Mouse (Mus musculus) megakaryocyte, embryonic 14.5 days (primary cell): Measurements from ENCODE around the gene Kpna1. TPM values are rescaled to one million over a fixed set of nuclear protein-coding genes. Genes with fewer than 3 reads are reported as not detected.
"Not testable (repeated sequence)": the region's sequence is repeated elsewhere in the genome, so short reads cannot be mapped to it uniquely, and the experiment has no call there.

ENCODE experiments used
- H3K27me3 ChIP-seq: replicated peaks from 2 replicates; pipeline ENCODE3; 2012; ENCODE audit warnings: inconsistent platforms
- H3K36me3 ChIP-seq: replicated peaks from 2 replicates; pipeline ENCODE3; 2012; ENCODE audit warnings: low read length, inconsistent platforms, mixed read lengths
- H3K4me1 ChIP-seq: 2 replicates; pipeline ENCODE4 v1.6.1; 2012; ENCODE audit warnings: inconsistent platforms
- H3K4me3 ChIP-seq: replicated peaks from 2 replicates; pipeline ENCODE3; 2012; ENCODE audit warnings: moderate library complexity, mild to moderate bottlenecking, inconsistent platforms
- H3K9me3 ChIP-seq: 2 replicates; pipeline ENCODE4 v1.6.1; 2012; ENCODE audit warnings: inconsistent platforms
- FLI1 ChIP-seq: IDR thresholded peaks from 2 replicates; pipeline ENCODE4 v1.6.1; 2012; ENCODE audit warnings: low read length, inconsistent platforms, mixed read lengths
- GATA1 ChIP-seq: IDR thresholded peaks from 3 replicates; pipeline ENCODE4 v1.6.1; 2012; ENCODE audit warnings: mixed read lengths, low read length, inconsistent platforms, borderline replicate concordance
- polyA plus RNA-seq: library from polyadenylated mRNA; stranded (reverse); fragments of >175 nt; gene quantifications from 2 replicates; pipeline ENCODE4 v1.2.3, GENCODE M21; 2012; ENCODE audit warnings: low replicate concordance; ENCODE audit not compliant: insufficient read depth

The Kpna1 gene
- polyA plus RNA-seq, 1 experiment = 13.3 TPM

- no peaks in the 10 kb centered on the region for H3K9me3 ChIP-seq
- H3K4me1 ChIP-seq = peaks cover 44% of the 10 kb centered on the region
- no peaks in the 10 kb centered on the region for H3K27me3 ChIP-seq
- H3K4me3 ChIP-seq = no peak overlapping the region
- TF ChIP-seq GATA1 (no peak), FLI1 (no peak)
- peaks cover 62% of the 10 kb centered on the region for H3K36me3 ChIP-seq
Observed at GRCm38 (mm10) chr16:36043073-36043472, 64.5 kb downstream of the Kpna1 start.

GRCm38 (mm10) chr16:36043964-36044363, 65.4 kb downstream of the Kpna1 start:
- peaks cover 68% of the 10 kb centered on the region for H3K36me3 ChIP-seq
- no peaks in the 10 kb centered on the region for H3K9me3 ChIP-seq
- peak overlapping the region; percentile 29 for H3K4me3 ChIP-seq
- H3K27me3 ChIP-seq = no peaks in the 10 kb centered on the region
- no peak for TF ChIP-seq FLI1
- TF ChIP-seq GATA1 = no peak
- peaks cover 44% of the 10 kb centered on the region for H3K4me1 ChIP-seq

GRCm38 (mm10) chr16:36047538-36047937, 69.0 kb downstream of the Kpna1 start:
- Histone ChIP-seq H3K4me3 (no peak overlapping the region), H3K36me3 (peaks cover 97% of the 10 kb centered on the region), H3K9me3 (no peaks in the 10 kb centered on the region), H3K27me3 (no peaks in the 10 kb centered on the region), H3K4me1 (peaks cover 35% of the 10 kb centered on the region)
- TF ChIP-seq GATA1 (no peak), FLI1 (no peak)

- Histone ChIP-seq H3K27me3 (no peaks in the 10 kb centered on the region), H3K36me3 (peaks cover 91% of the 10 kb centered on the region), H3K4me1 (peaks cover 51% of the 10 kb centered on the region), H3K4me3 (peak overlapping the region; percentile 1), H3K9me3 (no peaks in the 10 kb centered on the region)
- TF ChIP-seq GATA1 (no peak), FLI1 (no peak)
Observed at GRCm38 (mm10) chr16:36051491-36051890, 72.9 kb downstream of the Kpna1 start.

GRCm38 (mm10) chr16:36053524-36054275, 75.2 kb downstream of the Kpna1 start:
- H3K27me3 ChIP-seq = no peaks in the 10 kb centered on the region
- no peak overlapping the region for H3K4me3 ChIP-seq
- H3K4me1 ChIP-seq = peaks cover 65% of the 10 kb centered on the region
- H3K9me3 ChIP-seq = no peaks in the 10 kb centered on the region
- TF ChIP-seq GATA1 = no peak
- TF ChIP-seq FLI1 = no peak
- H3K36me3 ChIP-seq = peaks cover 85% of the 10 kb centered on the region

GRCm38 (mm10) chr16:36054920-36055319, 76.4 kb downstream of the Kpna1 start:
- peaks cover 73% of the 10 kb centered on the region for H3K4me1 ChIP-seq
- TF ChIP-seq FLI1 (no peak), GATA1 (no peak)
- no peak overlapping the region for H3K4me3 ChIP-seq
- no peaks in the 10 kb centered on the region for H3K27me3 ChIP-seq
- H3K9me3 ChIP-seq = no peaks in the 10 kb centered on the region
- H3K36me3 ChIP-seq = peaks cover 84% of the 10 kb centered on the region

GRCm38 (mm10) chr16:36056416-36056815, 77.9 kb downstream of the Kpna1 start:
- Histone ChIP-seq H3K4me1 (peaks cover 78% of the 10 kb centered on the region), H3K27me3 (no peaks in the 10 kb centered on the region), H3K36me3 (peaks cover 87% of the 10 kb centered on the region), H3K9me3 (no peaks in the 10 kb centered on the region), H3K4me3 (peak overlapping the region; percentile 6)
- no peak for TF ChIP-seq GATA1
- no peak for TF ChIP-seq FLI1

- H3K27me3 ChIP-seq = no peaks in the 10 kb centered on the region
- no peak overlapping the region for H3K4me3 ChIP-seq
- no peak for TF ChIP-seq FLI1
- TF ChIP-seq GATA1 = no peak
- no peaks in the 10 kb centered on the region for H3K9me3 ChIP-seq
- peaks cover 77% of the 10 kb centered on the region for H3K4me1 ChIP-seq
- peaks cover 79% of the 10 kb centered on the region for H3K36me3 ChIP-seq
Observed at GRCm38 (mm10) chr16:36057933-36058475, 79.5 kb downstream of the Kpna1 start.

- not testable (repeated sequence) for H3K27me3 ChIP-seq, H3K9me3 ChIP-seq, H3K4me3 ChIP-seq
- Histone ChIP-seq H3K36me3 (peaks cover 72% of the 10 kb centered on the region), H3K4me1 (peaks cover 79% of the 10 kb centered on the region)
Observed at GRCm38 (mm10) chr16:36062534-36062933, 84.0 kb downstream of the Kpna1 start.

- H3K36me3 ChIP-seq = peaks cover 67% of the 10 kb centered on the region
- peaks cover 82% of the 10 kb centered on the region for H3K4me1 ChIP-seq
- H3K27me3 ChIP-seq = no peaks in the 10 kb centered on the region
- no peak for TF ChIP-seq FLI1
- no peak for TF ChIP-seq GATA1
- no peak overlapping the region for H3K4me3 ChIP-seq
- no peaks in the 10 kb centered on the region for H3K9me3 ChIP-seq
Observed at GRCm38 (mm10) chr16:36063315-36063714, 84.8 kb downstream of the Kpna1 start.

GRCm38 (mm10) chr16:36064904-36065303, 86.4 kb downstream of the Kpna1 start:
- Histone ChIP-seq H3K4me3 (no peak overlapping the region), H3K27me3 (no peaks in the 10 kb centered on the region), H3K4me1 (peaks cover 87% of the 10 kb centered on the region), H3K36me3 (peaks cover 68% of the 10 kb centered on the region), H3K9me3 (no peaks in the 10 kb centered on the region)
- TF ChIP-seq FLI1 (no peak), GATA1 (no peak)
